Mouse (Mus musculus) cortical plate, adult 2 months (tissue): ENCODE measurements around the gene Ndst2.

Experiments
- CTCF ChIP-seq: fragments of 200-500 bp; IDR thresholded peaks from 2 replicates; pipeline ENCODE4 v1.5.1; 2011; ENCODE audit warnings: mild to moderate bottlenecking, control low read depth, low read length; ENCODE audit not compliant: insufficient read depth; ENCODE audit errors: extremely low read depth
- POLR2A ChIP-seq: fragments of 200-500 bp; IDR thresholded peaks from 2 replicates; pipeline ENCODE4 v1.6.1; 2011; ENCODE audit warnings: mild to moderate bottlenecking, low read length, control low read depth; ENCODE audit not compliant: insufficient read depth; ENCODE audit errors: extremely low read depth

GRCm38 (mm10) chr14:20772808-20773207 lies 38.4 kb upstream of the Ndst2 start:
- TF ChIP-seq CTCF (no peak), POLR2A (no peak)
